Mouse (Mus musculus): Measurements from ENCODE around the gene Get4. TPM values are rescaled to one million over a fixed set of nuclear protein-coding genes. Genes with fewer than 3 reads are reported as not detected.

Get4 gene
- total and polyA plus RNA-seq, 3 experiments = 22.3 to 68.0 (median 37.3) TPM

DNA sequence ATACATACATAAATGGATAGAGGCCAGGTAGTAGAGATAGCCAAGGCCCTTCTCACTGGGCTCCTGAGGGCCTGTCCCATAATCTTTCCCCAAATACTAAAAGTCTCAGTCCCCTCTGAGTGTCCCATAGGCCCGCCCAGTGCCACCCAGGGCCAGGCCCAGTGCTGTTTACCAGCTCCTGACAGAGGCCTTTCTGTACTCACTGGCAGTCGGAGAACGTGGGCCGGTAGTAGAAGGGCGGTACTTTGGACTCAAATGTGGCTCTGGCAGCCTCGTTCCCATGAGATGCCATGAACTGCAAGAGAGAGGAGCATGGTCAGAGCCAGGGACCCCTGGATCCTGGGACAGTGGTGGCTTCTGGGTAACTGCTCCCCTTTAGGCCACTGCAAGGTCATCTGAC, 50.0 kb downstream of the Get4 start:
- H3K9me3 ChIP-seq (replicated peaks) = no peaks in the 10 kb centered on the region
- DNase-seq (ENCODE audit: low spot score) (no peak), ATAC-seq (ENCODE audit: extremely low read depth, insufficient number of reproducible peaks, low FRiP score, poor library complexity, severe bottlenecking) (no peak)
- H3K27me3 ChIP-seq (ENCODE audit: insufficient read depth, low read length) = peaks cover 43% of the 10 kb centered on the region
- H3K4me3 ChIP-seq (ENCODE audit: low read depth, low read length) = no peak overlapping the region
- H3K4me1 ChIP-seq (ENCODE audit: insufficient read depth, low read depth, low read length) = peaks cover 32% of the 10 kb centered on the region
- no peaks in the 10 kb centered on the region for H3K36me3 ChIP-seq (replicated peaks)
- TF ChIP-seq CTCF (IDR thresholded peaks at IDR 0.05; ENCODE audit: low read depth, low read length) (no peak), TAL1 (conservative IDR thresholded peaks at IDR 0.05; ENCODE audit: low read depth, low read length) (no peak), GATA2 (IDR thresholded peaks at IDR 0.05; ENCODE audit: borderline replicate concordance, low read depth, low read length) (no peak), GATA1 (IDR thresholded peaks at IDR 0.05; ENCODE audit: borderline replicate concordance, low read length) (no peak), POLR2AphosphoS5 (IDR thresholded peaks at IDR 0.05; ENCODE audit: insufficient replicate concordance, low read depth, low read length) (no peak)

DNA sequence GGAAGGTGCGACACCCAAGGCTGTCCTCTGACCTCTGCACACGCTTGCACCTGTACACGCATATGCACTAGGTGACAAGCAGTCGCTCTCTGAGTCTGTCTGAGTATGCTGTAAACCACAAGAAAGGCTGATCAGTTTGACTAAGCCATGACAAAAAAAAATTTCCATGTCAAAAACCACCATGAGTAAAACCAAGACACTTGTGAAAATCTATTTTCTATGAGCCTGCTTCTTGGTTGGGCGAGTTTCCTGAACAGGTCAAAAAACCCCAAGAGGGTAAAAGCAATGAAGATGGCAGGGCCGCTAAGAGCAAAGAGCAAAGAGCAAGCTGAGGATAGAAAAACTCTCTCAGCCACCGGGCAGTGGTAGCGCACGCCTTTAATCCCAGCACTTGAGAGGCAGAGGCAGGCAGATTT, 51.5 kb downstream of the Get4 start:
- DNase-seq (ENCODE audit: low spot score) = no peak
- H3K4me3 ChIP-seq (ENCODE audit: low read depth, low read length) = no peak overlapping the region
- H3K9me3 ChIP-seq (replicated peaks) = no peaks in the 10 kb centered on the region
- TF ChIP-seq TAL1 (conservative IDR thresholded peaks at IDR 0.05; ENCODE audit: low read depth, low read length) (no peak), CTCF (IDR thresholded peaks at IDR 0.05; ENCODE audit: low read depth, low read length) (no peak), POLR2AphosphoS5 (IDR thresholded peaks at IDR 0.05; ENCODE audit: insufficient replicate concordance, low read depth, low read length) (no peak), GATA2 (IDR thresholded peaks at IDR 0.05; ENCODE audit: borderline replicate concordance, low read depth, low read length) (no peak), GATA1 (IDR thresholded peaks at IDR 0.05; ENCODE audit: borderline replicate concordance, low read length) (no peak)
- H3K4me1 ChIP-seq (ENCODE audit: insufficient read depth, low read depth, low read length) = peaks cover 21% of the 10 kb centered on the region
- H3K36me3 ChIP-seq (replicated peaks) = no peaks in the 10 kb centered on the region
- peaks cover 39% of the 10 kb centered on the region for H3K27me3 ChIP-seq (ENCODE audit: insufficient read depth, low read length)
- no peak for ATAC-seq (ENCODE audit: extremely low read depth, insufficient number of reproducible peaks, low FRiP score, poor library complexity, severe bottlenecking)

DNA sequence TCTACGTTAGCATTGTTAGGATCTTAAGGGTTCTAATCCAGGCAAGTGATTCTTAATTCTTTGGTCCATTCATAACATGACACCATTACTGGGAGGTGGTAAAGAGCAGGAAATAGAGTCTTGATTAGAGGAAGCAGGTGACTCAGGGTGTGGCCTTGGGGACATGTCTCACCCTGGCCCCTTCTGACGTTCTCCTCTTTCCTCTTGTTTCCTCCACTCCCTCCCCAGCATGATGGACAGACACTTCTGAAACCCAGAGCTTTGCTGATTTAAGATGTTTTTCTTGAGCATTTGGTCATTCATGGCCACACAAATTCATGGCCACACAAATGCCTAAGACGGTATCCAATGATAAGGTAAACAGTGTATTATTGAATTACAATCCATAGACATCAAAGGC, 57.8 kb downstream of the Get4 start:
- DNase-seq (ENCODE audit: low spot score) = no peak
- peaks cover 2% of the 10 kb centered on the region; the same call in 1 of the 2 replicates for H3K4me1 ChIP-seq (ENCODE audit: insufficient read depth, low read depth, low read length)
- H3K27me3 ChIP-seq (ENCODE audit: insufficient read depth, low read length) = peaks cover 27% of the 10 kb centered on the region; the same call in 1 of the 2 replicates
- H3K4me3 ChIP-seq (ENCODE audit: low read depth, low read length) = no peak overlapping the region
- no peak for ATAC-seq (ENCODE audit: extremely low read depth, insufficient number of reproducible peaks, low FRiP score, poor library complexity, severe bottlenecking)
- no peak for TF ChIP-seq GATA1 (IDR thresholded peaks at IDR 0.05; ENCODE audit: borderline replicate concordance, low read length)
- H3K36me3 ChIP-seq (replicated peaks) = no peaks in the 10 kb centered on the region
- H3K9me3 ChIP-seq (replicated peaks) = no peaks in the 10 kb centered on the region

DNA sequence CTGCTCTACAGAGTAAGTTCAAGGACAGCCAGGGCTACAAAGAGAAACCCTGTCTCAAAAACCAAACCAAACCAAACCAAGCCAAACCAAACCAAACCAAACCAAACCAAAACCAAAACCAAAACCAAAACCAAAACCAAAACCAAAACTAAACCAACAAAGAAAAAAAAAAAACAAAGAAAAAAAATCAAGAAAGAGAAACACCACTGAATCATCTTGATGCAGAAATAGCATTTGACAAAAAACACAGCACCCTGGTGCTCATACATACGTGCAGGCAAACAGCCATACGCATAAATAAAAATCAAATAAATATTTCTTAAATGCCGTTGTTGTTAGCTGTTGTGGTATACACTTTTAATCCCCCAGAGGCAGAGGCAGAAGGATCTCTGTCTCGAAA, 58.4 kb downstream of the Get4 start:
- Histone ChIP-seq H3K4me3 (ENCODE audit: low read depth, low read length) (no peak overlapping the region), H3K9me3 (replicated peaks) (no peaks in the 10 kb centered on the region), H3K4me1 (ENCODE audit: insufficient read depth, low read depth, low read length) (peaks cover 2% of the 10 kb centered on the region; the same call in 1 of the 2 replicates), H3K36me3 (replicated peaks) (no peaks in the 10 kb centered on the region), H3K27me3 (ENCODE audit: insufficient read depth, low read length) (peaks cover 31% of the 10 kb centered on the region; the same call in 1 of the 2 replicates)
- DNase-seq (ENCODE audit: low spot score) = no peak
- no peak for ATAC-seq (ENCODE audit: extremely low read depth, insufficient number of reproducible peaks, low FRiP score, poor library complexity, severe bottlenecking)
- no peak for TF ChIP-seq CTCF (IDR thresholded peaks at IDR 0.05; ENCODE audit: low read depth, low read length)
- TF ChIP-seq GATA1 (IDR thresholded peaks at IDR 0.05; ENCODE audit: borderline replicate concordance, low read length) = no peak
- TF ChIP-seq POLR2AphosphoS5 (IDR thresholded peaks at IDR 0.05; ENCODE audit: insufficient replicate concordance, low read depth, low read length) = no peak
- TF ChIP-seq GATA2 (IDR thresholded peaks at IDR 0.05; ENCODE audit: borderline replicate concordance, low read depth, low read length) = no peak
- TF ChIP-seq TAL1 (conservative IDR thresholded peaks at IDR 0.05; ENCODE audit: low read depth, low read length) = no peak

DNA sequence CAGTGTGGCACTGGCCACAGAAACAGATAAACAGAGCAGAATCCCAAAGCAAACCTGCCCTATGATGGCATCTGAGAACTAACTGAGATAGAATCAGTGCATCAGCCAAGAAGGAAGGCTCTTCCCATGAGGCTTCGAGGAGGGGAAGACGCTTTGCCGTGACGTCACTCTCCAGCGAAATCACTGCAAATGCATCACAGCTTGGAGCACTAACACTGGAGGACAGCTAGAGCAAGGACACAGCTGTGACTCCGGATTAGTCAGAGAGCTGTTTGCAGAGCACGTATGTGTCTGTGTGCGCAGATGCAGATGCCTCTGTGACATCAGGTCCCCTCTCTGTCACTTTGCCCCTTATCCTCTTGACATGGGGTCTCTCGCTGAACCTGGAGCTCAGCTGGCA, 59.7 kb downstream of the Get4 start:
- H3K4me1 ChIP-seq (ENCODE audit: insufficient read depth, low read depth, low read length) = peaks cover 2% of the 10 kb centered on the region; the same call in 1 of the 2 replicates
- ATAC-seq (ENCODE audit: extremely low read depth, insufficient number of reproducible peaks, low FRiP score, poor library complexity, severe bottlenecking) (no peak), DNase-seq (ENCODE audit: low spot score) (no peak)
- H3K27me3 ChIP-seq (ENCODE audit: insufficient read depth, low read length) = peaks cover 28% of the 10 kb centered on the region; the same call in 1 of the 2 replicates
- TF ChIP-seq GATA1 (IDR thresholded peaks at IDR 0.05; ENCODE audit: borderline replicate concordance, low read length) (no peak), TAL1 (conservative IDR thresholded peaks at IDR 0.05; ENCODE audit: low read depth, low read length) (no peak), POLR2AphosphoS5 (IDR thresholded peaks at IDR 0.05; ENCODE audit: insufficient replicate concordance, low read depth, low read length) (no peak), CTCF (IDR thresholded peaks at IDR 0.05; ENCODE audit: low read depth, low read length) (no peak), GATA2 (IDR thresholded peaks at IDR 0.05; ENCODE audit: borderline replicate concordance, low read depth, low read length) (no peak)
- H3K36me3 ChIP-seq (replicated peaks) = no peaks in the 10 kb centered on the region
- no peak overlapping the region for H3K4me3 ChIP-seq (ENCODE audit: low read depth, low read length)
- no peaks in the 10 kb centered on the region for H3K9me3 ChIP-seq (replicated peaks)

DNA sequence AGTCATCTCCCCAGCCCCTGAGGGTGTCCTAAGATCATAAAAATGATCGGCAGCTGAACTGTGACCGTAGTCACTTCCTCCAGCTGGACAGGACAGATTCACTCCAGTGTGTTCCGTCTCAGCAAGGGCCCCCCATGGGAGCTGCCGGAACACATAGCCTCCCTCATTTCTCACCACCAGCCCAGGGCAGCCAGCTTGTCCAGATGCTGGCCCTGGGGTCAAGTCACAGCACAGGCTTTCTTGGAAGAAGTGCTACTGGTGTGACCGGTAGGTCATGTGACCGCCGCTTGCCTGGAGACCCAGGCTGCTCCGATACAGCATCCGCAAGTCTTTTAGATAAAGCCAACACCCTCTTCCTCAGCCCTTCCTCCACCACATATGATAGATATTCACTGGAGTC, 61.4 kb downstream of the Get4 start:
- TF ChIP-seq CTCF (IDR thresholded peaks at IDR 0.05; ENCODE audit: low read depth, low read length) = no peak
- no peak for TF ChIP-seq POLR2AphosphoS5 (IDR thresholded peaks at IDR 0.05; ENCODE audit: insufficient replicate concordance, low read depth, low read length)
- no peak for TF ChIP-seq GATA1 (IDR thresholded peaks at IDR 0.05; ENCODE audit: borderline replicate concordance, low read length)
- TF ChIP-seq GATA2 (IDR thresholded peaks at IDR 0.05; ENCODE audit: borderline replicate concordance, low read depth, low read length) = no peak
- TF ChIP-seq TAL1 (conservative IDR thresholded peaks at IDR 0.05; ENCODE audit: low read depth, low read length) = no peak
- no peak for ATAC-seq (ENCODE audit: extremely low read depth, insufficient number of reproducible peaks, low FRiP score, poor library complexity, severe bottlenecking)

More for the DNA sequence above, 61.4 kb downstream of the Get4 start:
- H3K27me3 ChIP-seq (ENCODE audit: insufficient read depth, low read length) = peaks cover 42% of the 10 kb centered on the region
- no peaks in the 10 kb centered on the region for H3K36me3 ChIP-seq (replicated peaks)
- peaks cover 2% of the 10 kb centered on the region for H3K4me1 ChIP-seq (ENCODE audit: insufficient read depth, low read depth, low read length)
- H3K9me3 ChIP-seq (replicated peaks) = no peaks in the 10 kb centered on the region
- H3K4me3 ChIP-seq (ENCODE audit: low read depth, low read length) = no peak overlapping the region
- no peak for DNase-seq (ENCODE audit: low spot score)
